Mouse (Mus musculus) MEL (cell line): ENCODE measurements around the gene C9. TPM values are rescaled to one million over a fixed set of nuclear protein-coding genes. Genes with fewer than 3 reads are reported as not detected.

Experiments used
- DNase-seq: peaks from one replicate; pipeline ENCODE4 v3.0.0; 2011; ENCODE audit warnings: low read depth, low spot score
- H3K27ac ChIP-seq: 2 replicates; pipeline ENCODE4 v1.5.1; 2012; ENCODE audit warnings: low read depth, mild to moderate bottlenecking, control low read depth, low read length, moderate library complexity; ENCODE audit not compliant: control insufficient read depth
- H3K27me3 ChIP-seq, 2 experiments: fragments of 150-350 bp in 1 of 2; sonication (generic) in 1 of 2; 2 replicates each; pipeline ENCODE4 v1.6.1; 2012; ENCODE audit warnings: low read length in 2 of 2, mild to moderate bottlenecking in 2 of 2, improper control_type of control experiment in 1 of 2, moderate library complexity in 1 of 2; ENCODE audit not compliant: insufficient read depth in 2 of 2, control insufficient read depth in 1 of 2
- H3K36me3 ChIP-seq, 2 experiments: 2 replicates each; pipeline ENCODE4 v1.6.1; 2012 to 2014; ENCODE audit warnings: low read length in 2 of 2, improper control_type of control experiment in 1 of 2, inconsistent platforms in 1 of 2, mild to moderate bottlenecking in 1 of 2; ENCODE audit not compliant: insufficient read depth in 2 of 2, control insufficient read depth in 1 of 2
- H3K4me1 ChIP-seq, 2 experiments: fragments of 150-350 bp in 1 of 2; sonication (generic) in 1 of 2; 2 replicates each; pipeline ENCODE4 v1.6.1; 2012; ENCODE audit warnings: low read length in 2 of 2, improper control_type of control experiment in 1 of 2, mild to moderate bottlenecking in 1 of 2; ENCODE audit not compliant: insufficient read depth in 2 of 2, control insufficient read depth in 1 of 2
- H3K4me3 ChIP-seq, 2 experiments: fragments of 150-350 bp in 1 of 2; sonication (generic) in 1 of 2; 2 replicates each; pipeline ENCODE4 v1.5.1; 2012; ENCODE audit warnings: low read depth in 2 of 2, low read length in 2 of 2, mild to moderate bottlenecking in 2 of 2, moderate library complexity in 2 of 2, control low read depth in 1 of 2, improper control_type of control experiment in 1 of 2; ENCODE audit not compliant: control insufficient read depth in 1 of 2, insufficient read depth in 1 of 2
- H3K79me2 ChIP-seq: 2 replicates; pipeline ENCODE4 v1.6.1; 2012; ENCODE audit warnings: mild to moderate bottlenecking, low read length, moderate library complexity; ENCODE audit not compliant: control insufficient read depth, poor library complexity, insufficient read depth
- H3K9ac ChIP-seq: 2 replicates; pipeline ENCODE4 v1.6.1; 2012; ENCODE audit warnings: low read depth, mild to moderate bottlenecking, control low read depth, low read length, moderate library complexity; ENCODE audit not compliant: control insufficient read depth, poor library complexity, severe bottlenecking
- H3K9me3 ChIP-seq: fragments of 150-350 bp; sonication (generic); replicated peaks from 2 replicates; pipeline ENCODE4 v1.6.1; 2012; ENCODE audit warnings: mild to moderate bottlenecking, low read length, improper control_type of control experiment, moderate library complexity; ENCODE audit not compliant: insufficient read depth
- CTCF ChIP-seq, 3 experiments: IDR thresholded peaks in 2 of 3; conservative IDR thresholded peaks in 1 of 3; 2 replicates each; pipeline ENCODE4 v1.5.1; 2011 to 2012; ENCODE audit warnings: low read length in 3 of 3, low read depth in 2 of 3, mild to moderate bottlenecking in 2 of 3, improper control_type of control experiment in 1 of 3, inconsistent platforms in 1 of 3, mixed read lengths in 1 of 3, moderate library complexity in 1 of 3; ENCODE audit not compliant: control insufficient read depth in 1 of 3, insufficient read depth in 1 of 3, poor library complexity in 1 of 3, severe bottlenecking in 1 of 3
- EP300 ChIP-seq, 2 experiments: IDR thresholded peaks; 2 replicates each; pipeline ENCODE4 v1.6.1; 2011; ENCODE audit warnings: improper control_type of control experiment in 2 of 2, low read length in 2 of 2, low read depth in 1 of 2, mild to moderate bottlenecking in 1 of 2
- ETS1 ChIP-seq: IDR thresholded peaks from 2 replicates; pipeline ENCODE4 v1.6.1; 2012; ENCODE audit warnings: low read depth, mild to moderate bottlenecking, inconsistent platforms, low read length, improper control_type of control experiment, moderate library complexity
- GATA1 ChIP-seq: IDR thresholded peaks from 2 replicates; pipeline ENCODE4 v1.6.1; 2011; ENCODE audit warnings: low read depth, low read length, improper control_type of control experiment
- JUND ChIP-seq: IDR thresholded peaks from 2 replicates; pipeline ENCODE4 v1.6.1; 2011; ENCODE audit warnings: low read depth, mild to moderate bottlenecking, improper control_type of control experiment, low read length
- MAFK ChIP-seq: IDR thresholded peaks from 2 replicates; pipeline ENCODE4 v1.6.1; 2011; ENCODE audit warnings: low read depth, mild to moderate bottlenecking, low read length, improper control_type of control experiment, borderline replicate concordance
- MAZ ChIP-seq: IDR thresholded peaks from 2 replicates; pipeline ENCODE4 v1.6.1; 2012; ENCODE audit warnings: low read depth, mild to moderate bottlenecking, inconsistent platforms, low read length, improper control_type of control experiment
- MXI1 ChIP-seq: IDR thresholded peaks from 2 replicates; pipeline ENCODE4 v1.6.1; 2011; ENCODE audit warnings: mild to moderate bottlenecking, low read depth, low read length, improper control_type of control experiment
- POLR2AphosphoS2 ChIP-seq: IDR thresholded peaks from 2 replicates; pipeline ENCODE4 v1.6.1; 2011; ENCODE audit warnings: low read length, improper control_type of control experiment
- RCOR1 ChIP-seq: IDR thresholded peaks from 2 replicates; pipeline ENCODE4 v1.6.1; 2012; ENCODE audit warnings: low read depth, mild to moderate bottlenecking, inconsistent platforms, low read length, improper control_type of control experiment
- SIN3A ChIP-seq: IDR thresholded peaks from 2 replicates; pipeline ENCODE4 v1.6.1; 2012; ENCODE audit warnings: low read length, improper control_type of control experiment, inconsistent platforms
- SMC3 ChIP-seq: IDR thresholded peaks from 2 replicates; pipeline ENCODE4 v1.6.1; 2011; ENCODE audit warnings: low read depth, low read length, improper control_type of control experiment
- TAL1 ChIP-seq: IDR thresholded peaks from 2 replicates; pipeline ENCODE4 v1.6.1; 2012; ENCODE audit warnings: mild to moderate bottlenecking, inconsistent platforms, low read length, moderate library complexity, mixed read lengths
- TCF12 ChIP-seq: IDR thresholded peaks from 2 replicates; pipeline ENCODE4 v1.6.1; 2014; ENCODE audit warnings: low read depth, mild to moderate bottlenecking, inconsistent platforms, low read length, improper control_type of control experiment, moderate library complexity
- polyA plus RNA-seq, 2 experiments: library from polyadenylated mRNA; stranded (reverse) in 1 of 2; unstranded in 1 of 2; fragments of >175 nt in 1 of 2; fragments of >200 nt in 1 of 2; gene quantifications; 2 replicates each; pipeline versions ENCODE4 v1.2.1 to v1.2.4; 2012; ENCODE audit warnings: low replicate concordance in 2 of 2, low read depth in 1 of 2; ENCODE audit not compliant: insufficient read length in 2 of 2, insufficient read depth in 1 of 2, missing spikeins in 1 of 2
- total RNA-seq: library from RNA; depleted of rRNA; stranded (reverse); fragments of 300-350 nt; gene quantifications from 2 replicates; pipeline ENCODE4 v1.2.3, GENCODE M21; 2012

Gene C9
- total and polyA plus RNA-seq, 3 experiments, result not detected

- H3K4me1 ChIP-seq, result peaks cover 4 to 5% of the 10 kb centered on the region in 2 experiments; a peak in 2 of 4 replicates
- peaks cover 0 to 6% of the 10 kb centered on the region in 2 experiments; a peak in 2 of 4 replicates for H3K36me3 ChIP-seq
- no peaks in the 10 kb centered on the region for H3K9me3 ChIP-seq
- H3K4me3 ChIP-seq, result peak overlapping the region in 1 of 2 experiments; percentile 95; a peak in 2 of 4 replicates
- TF ChIP-seq EP300 (IDR thresholded peaks at IDR 0.05; ENCODE audit: low read depth in 1 of 2, low read length in 2 of 2) (0 out of 4 replicates have a peak, but pooled peaks have one; percentile 10 to 12), MAZ (0 out of 2 replicates have a peak, but pooled peaks have one; percentile 11), SMC3 (no peak)
- H3K27me3 ChIP-seq, result no peaks in the 10 kb centered on the region
- no peak overlapping the region for H3K9ac ChIP-seq
- H3K27ac ChIP-seq, result peak overlapping the region; percentile 35; the same call in 1 of the 2 replicates
- DNase-seq, result peak; percentile 43
- no peaks in the 10 kb centered on the region; the same call in 1 of the 2 replicates for H3K79me2 ChIP-seq
Measured at GRCm38 (mm10) chr15:6533858-6534343, 88.8 kb downstream of the C9 start.

GRCm38 (mm10) chr15:6534592-6534991 lies 89.5 kb downstream of the C9 start:
- no peak for TF ChIP-seq MAZ
- 0 out of 2 replicates have a peak, but pooled peaks have one; percentile 20 for TF ChIP-seq JUND
- peak; percentile 70 for TF ChIP-seq ETS1
- peak; percentile 71 for TF ChIP-seq RCOR1
- TF ChIP-seq SIN3A, result peak; percentile 56
- TF ChIP-seq MXI1, result peak; percentile 64; the same call in 1 of the 2 replicates
- TF ChIP-seq GATA1, result peak; percentile 62
- TF ChIP-seq EP300 (IDR thresholded peaks at IDR 0.05; ENCODE audit: low read depth in 1 of 2, low read length in 2 of 2), result peak; percentile 50 to 66
- no peak for TF ChIP-seq MAFK
- TF ChIP-seq CTCF (IDR thresholded peaks at IDR 0.05 in 2 of 3, conservative IDR thresholded peaks at IDR 0.05 in 1 of 3; ENCODE audit: control insufficient read depth in 1 of 3, insufficient read depth in 1 of 3, low read depth in 2 of 3, low read length in 3 of 3, poor library complexity in 1 of 3, severe bottlenecking in 1 of 3), result no peak
- TF ChIP-seq TAL1, result 0 out of 2 replicates have a peak, but pooled peaks have one; percentile 2
- no peak for TF ChIP-seq POLR2AphosphoS2
- peak; percentile 56; the same call in 1 of the 2 replicates for TF ChIP-seq TCF12
- no peaks in the 10 kb centered on the region for H3K27me3 ChIP-seq

More at GRCm38 (mm10) chr15:6534592-6534991, 89.5 kb downstream of the C9 start:
- H3K27ac ChIP-seq, result peak overlapping the region; percentile 35
- H3K9me3 ChIP-seq, result no peaks in the 10 kb centered on the region
- H3K9ac ChIP-seq, result peak overlapping the region; percentile 36
- H3K4me1 ChIP-seq, result peaks cover 7% of the 10 kb centered on the region in 2 experiments; a peak in 2 of 4 replicates
- peaks cover 0 to 12% of the 10 kb centered on the region in 2 experiments; a peak in 2 of 4 replicates for H3K36me3 ChIP-seq
- no peaks in the 10 kb centered on the region; the same call in 1 of the 2 replicates for H3K79me2 ChIP-seq
- peak overlapping the region; percentile 55 to 95 for H3K4me3 ChIP-seq
- DNase-seq, result peak; percentile 41
